Mouse (Mus musculus): ENCODE data around the gene Poc1a. TPM values are rescaled to one million over a fixed set of nuclear protein-coding genes. Genes with fewer than 3 reads are reported as not detected.

The Poc1a gene
- polyA plus RNA-seq, 1 experiment = 7.6 TPM

DNA sequence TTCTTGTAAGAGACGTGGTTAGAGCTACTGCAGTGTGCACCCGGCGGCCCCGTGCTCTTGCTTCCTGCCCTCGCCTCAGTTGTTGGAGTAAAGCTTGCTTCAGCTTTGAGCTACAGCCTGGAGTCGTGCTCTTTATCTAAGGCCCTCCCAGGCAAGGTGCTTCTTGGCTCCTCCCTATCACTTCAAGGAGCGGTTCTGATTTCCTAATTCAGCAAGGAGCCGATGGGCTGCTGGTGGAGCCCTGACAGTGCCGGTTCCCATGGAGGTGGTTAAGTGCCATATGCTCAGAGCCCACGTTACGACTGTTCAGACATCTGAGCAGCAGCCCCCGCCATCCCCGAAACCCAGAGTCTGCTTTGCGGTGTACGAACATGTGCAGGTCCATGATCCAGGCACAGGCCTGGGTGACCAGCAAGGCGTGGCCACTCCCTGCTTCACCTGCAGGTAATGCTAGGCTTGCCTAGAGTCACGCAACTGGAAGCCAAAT, 9.8 kb downstream of the Poc1a start:
- Histone ChIP-seq H3K4me2 (ENCODE audit: low read depth) (no peak overlapping the region), H3ac (ENCODE audit: control insufficient read depth, insufficient read length) (no peak overlapping the region), H3K27me3 (ENCODE audit: control insufficient read depth, insufficient read depth, insufficient read length) (no peaks in the 10 kb centered on the region), H3K36me3 (ENCODE audit: control insufficient read depth, insufficient read depth) (no peaks in the 10 kb centered on the region), H3K4me3 (no peak overlapping the region), H3K79me2 (ENCODE audit: control insufficient read depth, insufficient read depth) (no peaks in the 10 kb centered on the region)
- TF ChIP-seq POLR2AphosphoS2 (IDR thresholded peaks at IDR 0.05; ENCODE audit: insufficient read length, low read depth) (no peak), USF1 (IDR thresholded peaks at IDR 0.05; ENCODE audit: low read depth) (no peak), TCF3 (IDR thresholded peaks at IDR 0.05; ENCODE audit: insufficient read length, low read depth) (no peak), E2F4 (IDR thresholded peaks at IDR 0.05; ENCODE audit: insufficient read depth) (no peak), SRF (IDR thresholded peaks at IDR 0.05; ENCODE audit: control insufficient read depth, insufficient read length, low read depth) (no peak), MAX (IDR thresholded peaks at IDR 0.05; ENCODE audit: low read depth) (no peak), CEBPB (IDR thresholded peaks at IDR 0.05; ENCODE audit: insufficient read depth, poor library complexity, severe bottlenecking) (no peak), MYOG (IDR thresholded peaks at IDR 0.05; ENCODE audit: control insufficient read depth in 1 of 3, insufficient read depth in 1 of 3, insufficient read length in 2 of 3, low read depth in 2 of 3) (no peak), TCF12 (IDR thresholded peaks at IDR 0.05; ENCODE audit: insufficient read depth, poor library complexity, severe bottlenecking) (no peak), POLR2A (IDR thresholded peaks at IDR 0.05; ENCODE audit: insufficient read length, low read depth) (no peak), REST (IDR thresholded peaks at IDR 0.05; ENCODE audit: insufficient read depth, insufficient read length) (no peak), MYOD1 (IDR thresholded peaks at IDR 0.05; ENCODE audit: control insufficient read depth in 1 of 3, insufficient read length in 2 of 3, low read depth in 2 of 3) (no peak)

- TF ChIP-seq MAX (IDR thresholded peaks at IDR 0.05; ENCODE audit: low read depth) (no peak), E2F4 (IDR thresholded peaks at IDR 0.05; ENCODE audit: insufficient read depth) (no peak), REST (IDR thresholded peaks at IDR 0.05; ENCODE audit: insufficient read depth, insufficient read length) (no peak), USF1 (IDR thresholded peaks at IDR 0.05; ENCODE audit: low read depth) (no peak), CEBPB (IDR thresholded peaks at IDR 0.05; ENCODE audit: insufficient read depth, poor library complexity, severe bottlenecking) (no peak), POLR2A (IDR thresholded peaks at IDR 0.05; ENCODE audit: insufficient read length, low read depth) (no peak), TCF12 (IDR thresholded peaks at IDR 0.05; ENCODE audit: insufficient read depth, poor library complexity, severe bottlenecking) (no peak), TCF3 (IDR thresholded peaks at IDR 0.05; ENCODE audit: insufficient read length, low read depth) (no peak), POLR2AphosphoS2 (IDR thresholded peaks at IDR 0.05; ENCODE audit: insufficient read length, low read depth) (no peak), MYOD1 (IDR thresholded peaks at IDR 0.05; ENCODE audit: control insufficient read depth in 1 of 3, insufficient read length in 2 of 3, low read depth in 2 of 3) (no peak), MYOG (IDR thresholded peaks at IDR 0.05; ENCODE audit: control insufficient read depth in 1 of 3, insufficient read depth in 1 of 3, insufficient read length in 2 of 3, low read depth in 2 of 3) (no peak), SRF (IDR thresholded peaks at IDR 0.05; ENCODE audit: control insufficient read depth, insufficient read length, low read depth) (no peak)
- no peaks in the 10 kb centered on the region for H3K79me2 ChIP-seq (ENCODE audit: control insufficient read depth, insufficient read depth)
- H3K27me3 ChIP-seq (ENCODE audit: control insufficient read depth, insufficient read depth, insufficient read length) = no peaks in the 10 kb centered on the region
- no peaks in the 10 kb centered on the region for H3K36me3 ChIP-seq (ENCODE audit: control insufficient read depth, insufficient read depth)
- H3K4me3 ChIP-seq = no peak overlapping the region
- H3ac ChIP-seq (ENCODE audit: control insufficient read depth, insufficient read length) = no peak overlapping the region
- H3K4me2 ChIP-seq (ENCODE audit: low read depth) = no peak overlapping the region
Observed at GRCm38 (mm10) chr9:106293569-106294156, 12.8 kb downstream of the Poc1a start.

DNA sequence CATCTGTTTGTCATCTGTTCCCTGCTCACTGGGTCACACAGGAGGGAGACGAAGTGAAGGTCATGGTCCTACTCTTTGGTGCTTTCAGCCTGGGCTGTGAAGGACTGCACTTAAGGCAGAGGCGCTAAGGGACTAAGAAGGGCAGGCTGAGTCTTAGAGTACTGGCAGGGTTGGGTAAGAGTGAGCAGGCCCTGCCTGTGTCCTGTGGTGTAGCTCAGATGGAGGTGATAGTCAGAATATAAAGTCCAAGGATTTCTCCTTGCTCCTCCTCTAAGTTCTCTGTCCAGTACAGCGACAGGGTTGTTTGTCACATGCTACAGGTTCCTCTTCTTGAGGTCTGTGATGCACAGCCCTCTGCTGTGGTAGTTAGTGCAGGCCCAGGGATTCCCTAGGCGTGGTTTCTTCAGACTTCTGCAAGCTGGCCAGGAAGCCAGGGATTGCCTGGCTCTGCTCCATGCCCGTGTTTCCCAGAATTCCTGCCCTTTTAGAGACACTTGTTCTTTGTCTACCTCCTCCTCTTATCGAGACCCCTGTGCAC, 15.8 kb downstream of the Poc1a start:
- H3ac ChIP-seq (ENCODE audit: control insufficient read depth, insufficient read length) = no peak overlapping the region
- H3K27me3 ChIP-seq (ENCODE audit: control insufficient read depth, insufficient read depth, insufficient read length) = no peaks in the 10 kb centered on the region
- no peaks in the 10 kb centered on the region for H3K36me3 ChIP-seq (ENCODE audit: control insufficient read depth, insufficient read depth)
- H3K4me2 ChIP-seq (ENCODE audit: low read depth) = no peak overlapping the region
- no peak overlapping the region for H3K4me3 ChIP-seq
- H3K79me2 ChIP-seq (ENCODE audit: control insufficient read depth, insufficient read depth) = no peaks in the 10 kb centered on the region
- TF ChIP-seq REST (IDR thresholded peaks at IDR 0.05; ENCODE audit: insufficient read depth, insufficient read length) = no peak
- no peak for TF ChIP-seq MAX (IDR thresholded peaks at IDR 0.05; ENCODE audit: low read depth)
- no peak for TF ChIP-seq MYOD1 (IDR thresholded peaks at IDR 0.05; ENCODE audit: control insufficient read depth in 1 of 3, insufficient read length in 2 of 3, low read depth in 2 of 3)
- TF ChIP-seq CEBPB (IDR thresholded peaks at IDR 0.05; ENCODE audit: insufficient read depth, poor library complexity, severe bottlenecking) = no peak
- TF ChIP-seq POLR2AphosphoS2 (IDR thresholded peaks at IDR 0.05; ENCODE audit: insufficient read length, low read depth) = no peak

GRCm38 (mm10) chr9:106300176-106300803, 19.4 kb downstream of the Poc1a start:
- no peak overlapping the region for H3K4me2 ChIP-seq (ENCODE audit: low read depth)
- H3ac ChIP-seq (ENCODE audit: control insufficient read depth, insufficient read length) = no peak overlapping the region
- H3K27me3 ChIP-seq (ENCODE audit: control insufficient read depth, insufficient read depth, insufficient read length) = no peaks in the 10 kb centered on the region
- no peak overlapping the region for H3K4me3 ChIP-seq
- H3K79me2 ChIP-seq (ENCODE audit: control insufficient read depth, insufficient read depth) = no peaks in the 10 kb centered on the region
- TF ChIP-seq MAX (IDR thresholded peaks at IDR 0.05; ENCODE audit: low read depth) = no peak
- no peak for TF ChIP-seq USF1 (IDR thresholded peaks at IDR 0.05; ENCODE audit: low read depth)
- TF ChIP-seq TCF3 (IDR thresholded peaks at IDR 0.05; ENCODE audit: insufficient read length, low read depth) = no peak
- H3K36me3 ChIP-seq (ENCODE audit: control insufficient read depth, insufficient read depth) = no peaks in the 10 kb centered on the region

GRCm38 (mm10) chr9:106300949-106301348, 20.1 kb downstream of the Poc1a start:
- Histone ChIP-seq H3K36me3 (ENCODE audit: control insufficient read depth, insufficient read depth) (no peaks in the 10 kb centered on the region), H3K4me2 (ENCODE audit: low read depth) (no peak overlapping the region), H3ac (ENCODE audit: control insufficient read depth, insufficient read length) (no peak overlapping the region), H3K79me2 (ENCODE audit: control insufficient read depth, insufficient read depth) (no peaks in the 10 kb centered on the region), H3K27me3 (ENCODE audit: control insufficient read depth, insufficient read depth, insufficient read length) (no peaks in the 10 kb centered on the region), H3K4me3 (no peak overlapping the region)
- TF ChIP-seq MYOG (IDR thresholded peaks at IDR 0.05; ENCODE audit: control insufficient read depth in 1 of 3, insufficient read depth in 1 of 3, insufficient read length in 2 of 3, low read depth in 2 of 3) (no peak), E2F4 (IDR thresholded peaks at IDR 0.05; ENCODE audit: insufficient read depth) (no peak), POLR2AphosphoS2 (IDR thresholded peaks at IDR 0.05; ENCODE audit: insufficient read length, low read depth) (no peak), TCF3 (IDR thresholded peaks at IDR 0.05; ENCODE audit: insufficient read length, low read depth) (no peak), CEBPB (IDR thresholded peaks at IDR 0.05; ENCODE audit: insufficient read depth, poor library complexity, severe bottlenecking) (no peak), TCF12 (IDR thresholded peaks at IDR 0.05; ENCODE audit: insufficient read depth, poor library complexity, severe bottlenecking) (no peak), REST (IDR thresholded peaks at IDR 0.05; ENCODE audit: insufficient read depth, insufficient read length) (no peak), SRF (IDR thresholded peaks at IDR 0.05; ENCODE audit: control insufficient read depth, insufficient read length, low read depth) (no peak)

Measured in myocyte (in vitro differentiated cells).